Mouse (Mus musculus): ENCODE measurements around the gene Grin3b. TPM values are rescaled to one million over a fixed set of nuclear protein-coding genes. Genes with fewer than 3 reads are reported as not detected.
"Not testable (repeated sequence)": the region's sequence is repeated elsewhere in the genome, so short reads cannot be mapped to it uniquely, and the experiment has no call there.

The Grin3b gene
- polyA plus RNA-seq, 2 experiments, result 0.01 to 0.13 TPM

GRCm38 (mm10) chr10:79953946-79954345, 16.6 kb upstream of the Grin3b start:
- Histone ChIP-seq H3K9ac (replicated peaks) (no peak overlapping the region), H3K4me3 (ENCODE audit: insufficient read depth in 1 of 2, low read depth in 2 of 2, low read length in 2 of 2) (no peak overlapping the region), H3K27me3 (ENCODE audit: control insufficient read depth, insufficient read depth, low read length) (no peaks in the 10 kb centered on the region), H3K36me3 (replicated peaks; ENCODE audit: control insufficient read depth, insufficient read depth, low read depth) (no peaks in the 10 kb centered on the region), H3K4me2 (ENCODE audit: low read depth) (no peak overlapping the region), H3K4me1 (replicated peaks; ENCODE audit: control insufficient read depth in 2 of 2, insufficient read depth in 2 of 2, low read length in 1 of 2) (peaks cover 0 to 4% of the 10 kb centered on the region in 2 experiments; a peak in 1 of 4 replicates), H3K9me3 (ENCODE audit: control insufficient read depth, low read length) (no peaks in the 10 kb centered on the region), H3K27ac (no peak overlapping the region)
- no peak for ATAC-seq (ENCODE audit: insufficient read depth)
- TF ChIP-seq EP300 (IDR thresholded peaks at IDR 0.05; ENCODE audit: low read depth) (no peak), CTCF (IDR thresholded peaks at IDR 0.05; ENCODE audit: low read depth) (peak; percentile 85)
- WGBS (ENCODE audit: insufficient replicate concordance), result 71% methylated on average over 6 of the region's 6 CpGs
- no peak for DNase-seq (ENCODE audit: low read depth in 3 of 3, low spot score in 3 of 3)

GRCm38 (mm10) chr10:79955691-79956090, 14.8 kb upstream of the Grin3b start:
- DNase-seq (ENCODE audit: low read depth in 3 of 3, low spot score in 3 of 3), result no peak
- no peak overlapping the region for H3K4me3 ChIP-seq (ENCODE audit: insufficient read depth in 1 of 2, low read depth in 2 of 2, low read length in 2 of 2)
- no peak overlapping the region for H3K9ac ChIP-seq (replicated peaks)
- ATAC-seq (ENCODE audit: insufficient read depth), result no peak
- H3K27me3 ChIP-seq (ENCODE audit: control insufficient read depth, insufficient read depth, low read length), result no peaks in the 10 kb centered on the region
- H3K4me1 ChIP-seq (replicated peaks; ENCODE audit: control insufficient read depth in 2 of 2, insufficient read depth in 2 of 2, low read length in 1 of 2), result peaks cover 0 to 2% of the 10 kb centered on the region in 2 experiments; a peak in 1 of 4 replicates
- H3K27ac ChIP-seq, result no peak overlapping the region
- H3K9me3 ChIP-seq (ENCODE audit: control insufficient read depth, low read length), result no peaks in the 10 kb centered on the region
- WGBS (ENCODE audit: insufficient replicate concordance), result 72% methylated on average over 9 of the region's 9 CpGs
- no peaks in the 10 kb centered on the region for H3K36me3 ChIP-seq (replicated peaks; ENCODE audit: control insufficient read depth, insufficient read depth, low read depth)
- TF ChIP-seq CTCF (IDR thresholded peaks at IDR 0.05; ENCODE audit: low read depth) (no peak), EP300 (IDR thresholded peaks at IDR 0.05; ENCODE audit: low read depth) (no peak)
- no peak overlapping the region for H3K4me2 ChIP-seq (ENCODE audit: low read depth)

DNA sequence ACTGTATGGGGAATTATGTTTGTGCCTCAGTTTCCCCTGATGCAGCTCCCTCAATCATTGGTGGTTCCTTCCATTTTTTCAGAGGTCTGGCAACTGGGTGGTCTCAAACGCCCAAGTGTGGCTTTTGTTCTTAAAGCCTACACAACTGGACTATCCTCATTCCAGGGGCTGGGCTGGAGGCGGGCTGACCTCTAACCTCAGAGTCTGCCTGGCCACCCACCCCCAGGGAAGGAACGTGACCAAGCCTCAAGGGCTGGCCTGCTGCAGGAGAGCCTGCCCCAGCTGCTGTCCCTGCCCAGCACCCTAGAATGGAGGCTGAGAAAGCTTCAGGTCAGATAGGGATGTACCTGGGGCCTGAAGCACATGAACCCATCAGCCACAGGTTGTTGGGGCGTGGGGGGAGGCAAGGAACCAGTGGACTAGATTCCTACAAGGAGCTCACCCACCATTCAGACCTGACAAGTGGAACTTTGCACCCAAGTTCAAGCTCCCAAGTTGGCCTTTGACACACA, 13.8 kb upstream of the Grin3b start:
- Histone ChIP-seq H3K4me3 (ENCODE audit: insufficient read depth in 1 of 2, low read depth in 2 of 2, low read length in 2 of 2) (no peak overlapping the region), H3K4me1 (replicated peaks; ENCODE audit: control insufficient read depth in 2 of 2, insufficient read depth in 2 of 2, low read length in 1 of 2) (peaks cover 0 to 7% of the 10 kb centered on the region in 2 experiments; a peak in 2 of 4 replicates), H3K27me3 (ENCODE audit: control insufficient read depth, insufficient read depth, low read length) (no peaks in the 10 kb centered on the region), H3K9me3 (ENCODE audit: control insufficient read depth, low read length) (no peaks in the 10 kb centered on the region), H3K4me2 (ENCODE audit: low read depth) (no peak overlapping the region), H3K9ac (replicated peaks) (no peak overlapping the region), H3K27ac (no peak overlapping the region), H3K36me3 (replicated peaks; ENCODE audit: control insufficient read depth, insufficient read depth, low read depth) (no peaks in the 10 kb centered on the region)
- no peak for TF ChIP-seq EP300 (IDR thresholded peaks at IDR 0.05; ENCODE audit: low read depth)
- no peak for TF ChIP-seq CTCF (IDR thresholded peaks at IDR 0.05; ENCODE audit: low read depth)
- WGBS (ENCODE audit: insufficient replicate concordance), result 42% methylated on average over 4 of the region's 4 CpGs
- ATAC-seq (ENCODE audit: insufficient read depth) (no peak), DNase-seq (ENCODE audit: low read depth in 3 of 3, low spot score in 3 of 3) (no peak)

GRCm38 (mm10) chr10:79958140-79958816, 12.2 kb upstream of the Grin3b start:
- 19% methylated on average over 21 of the region's 21 CpGs for WGBS (ENCODE audit: insufficient replicate concordance)
- Histone ChIP-seq H3K27me3 (ENCODE audit: control insufficient read depth, insufficient read depth, low read length) (no peaks in the 10 kb centered on the region), H3K27ac (no peak overlapping the region), H3K36me3 (replicated peaks; ENCODE audit: control insufficient read depth, insufficient read depth, low read depth) (no peaks in the 10 kb centered on the region; the same call in 1 of the 2 replicates), H3K4me2 (ENCODE audit: low read depth) (peak overlapping the region; percentile 32; the same call in 1 of the 2 replicates), H3K4me3 (ENCODE audit: insufficient read depth in 1 of 2, low read depth in 2 of 2, low read length in 2 of 2) (no peak overlapping the region), H3K9me3 (ENCODE audit: control insufficient read depth, low read length) (no peaks in the 10 kb centered on the region), H3K9ac (replicated peaks) (no peak overlapping the region), H3K4me1 (replicated peaks; ENCODE audit: control insufficient read depth in 2 of 2, insufficient read depth in 2 of 2, low read length in 1 of 2) (peaks cover 0 to 7% of the 10 kb centered on the region in 2 experiments; a peak in 2 of 4 replicates)
- peak; percentile 47 to 55 (median 49) for DNase-seq (ENCODE audit: low read depth in 3 of 3, low spot score in 3 of 3)
- TF ChIP-seq CTCF (IDR thresholded peaks at IDR 0.05; ENCODE audit: low read depth) (peak; percentile 98), EP300 (IDR thresholded peaks at IDR 0.05; ENCODE audit: low read depth) (no peak)
- no peak for ATAC-seq (ENCODE audit: insufficient read depth)

- H3K27me3 ChIP-seq (ENCODE audit: control insufficient read depth, insufficient read depth, low read length); H3K9me3 ChIP-seq (ENCODE audit: control insufficient read depth, low read length); H3K9ac ChIP-seq (replicated peaks); DNase-seq (ENCODE audit: low read depth in 3 of 3, low spot score in 3 of 3); H3K36me3 ChIP-seq (replicated peaks; ENCODE audit: control insufficient read depth, insufficient read depth, low read depth); H3K27ac ChIP-seq; H3K4me1 ChIP-seq (replicated peaks; ENCODE audit: control insufficient read depth in 2 of 2, insufficient read depth in 2 of 2, low read length in 1 of 2); ATAC-seq (ENCODE audit: insufficient read depth): not testable (repeated sequence)
- H3K4me3 ChIP-seq (ENCODE audit: insufficient read depth in 1 of 2, low read depth in 2 of 2, low read length in 2 of 2), result peak overlapping the region in 1 of 2 experiments; percentile 26; a peak in 1 of 4 replicates
- peak overlapping the region; percentile 64 for H3K4me2 ChIP-seq (ENCODE audit: low read depth)
- WGBS (ENCODE audit: insufficient replicate concordance), result 29% methylated on average over 10 of the region's 10 CpGs
Measured at GRCm38 (mm10) chr10:79959412-79959811, 11.1 kb upstream of the Grin3b start.

All from liver, embryonic 14.5 days (tissue).